19 mouse cellular contexts compared by ENCODE assay signal in genomic region chr15:18850497-18850896, GRCm38 (mm10). TPM values are rescaled to one million over a fixed set of nuclear protein-coding genes. Genes with fewer than 3 reads are reported as not detected.
DNase-seq lines count a peak whose midpoint lies in the region; ATAC-seq lines count a peak whose summit lies in the region.
"Had no signal": no experiment of that assay in that cellular context is flagged by ENCODE, and none has a peak within 500 bp of the region (broad histone marks: within the 10 kb centered on the region; RNA-seq: fewer than 3 reads in every experiment).

No protein-coding gene starts in this region.

- no peaks in the 10 kb centered on the region for H3K9me3 ChIP-seq in forebrain, embryonic 15.5 days
- no peaks in the 10 kb centered on the region for H3K9me3 ChIP-seq in forebrain, embryonic 12.5 days
- H3K9me3 ChIP-seq: heart, embryonic 12.5 days; kidney, embryonic 15.5 days; midbrain, embryonic 12.5 days had no signal

- DNase-seq in right cerebral cortex, postnatal 4 days: peak; percentile 10
- DNase-seq in right cerebral cortex, adult 2 months (ENCODE audit: low spot score in 2 of 2): no peak
- DNase-seq in cerebellum, adult 9-11 months: peak; percentile 50
- no peak for DNase-seq in heart, adult 11 months
- DNase-seq: heart, postnatal 14 days; kidney, postnatal 4 days; thymus, adult 18-20 months; thymus, postnatal 4 days had no signal

- no peak overlapping the region for H3K9ac ChIP-seq in forebrain, embryonic 15.5 days (replicated peaks)
- no peak overlapping the region for H3K9ac ChIP-seq in forebrain, embryonic 12.5 days
- H3K9ac ChIP-seq: heart, embryonic 12.5 days; hindbrain, embryonic 14.5 days; kidney, embryonic 15.5 days; midbrain, embryonic 12.5 days had no signal

- H3K27ac ChIP-seq in forebrain, embryonic 15.5 days (replicated peaks): no peak overlapping the region
- H3K27ac ChIP-seq in forebrain, embryonic 12.5 days: no peak overlapping the region
- H3K27ac ChIP-seq: hindbrain, embryonic 14.5 days; kidney, embryonic 15.5 days; midbrain, embryonic 12.5 days had no signal

- 66% methylated on average over 2 of the region's 2 CpGs for WGBS in forebrain, embryonic 15.5 days
- WGBS in forebrain, embryonic 12.5 days: 87% methylated on average over 2 of the region's 2 CpGs

- H3K36me3 ChIP-seq in forebrain, embryonic 15.5 days: no peaks in the 10 kb centered on the region
- no peaks in the 10 kb centered on the region for H3K36me3 ChIP-seq in forebrain, embryonic 12.5 days (replicated peaks)
- H3K36me3 ChIP-seq: heart, embryonic 12.5 days; kidney, embryonic 15.5 days; midbrain, embryonic 12.5 days had no signal

- no peak overlapping the region for H3K4me2 ChIP-seq in forebrain, embryonic 15.5 days (replicated peaks)
- H3K4me2 ChIP-seq in forebrain, embryonic 12.5 days: no peak overlapping the region
- H3K4me2 ChIP-seq: heart, embryonic 12.5 days; hindbrain, embryonic 14.5 days; kidney, embryonic 15.5 days; midbrain, embryonic 12.5 days had no signal

- ATAC-seq in forebrain, embryonic 15.5 days (replicated peaks): peak; percentile 80
- ATAC-seq in forebrain, embryonic 12.5 days (ENCODE audit: low FRiP score): no peak
- ATAC-seq in granulocyte monocyte progenitor cell, adult 5-6 weeks (replicated peaks; ENCODE audit: poor library complexity, severe bottlenecking): no peak
- ATAC-seq: intestine, embryonic 16.5 days; lung, postnatal 0 days had no signal

- no peaks in the 10 kb centered on the region for H3K4me1 ChIP-seq in forebrain, embryonic 15.5 days
- no peaks in the 10 kb centered on the region for H3K4me1 ChIP-seq in forebrain, embryonic 12.5 days
- H3K4me1 ChIP-seq: heart, embryonic 12.5 days; kidney, embryonic 15.5 days; midbrain, embryonic 12.5 days had no signal

- H3K27me3 ChIP-seq in forebrain, embryonic 15.5 days: no peaks in the 10 kb centered on the region
- H3K27me3 ChIP-seq in forebrain, embryonic 12.5 days: no peaks in the 10 kb centered on the region
- H3K27me3 ChIP-seq: heart, embryonic 12.5 days; kidney, embryonic 15.5 days; midbrain, embryonic 12.5 days had no signal

- H3K4me3 ChIP-seq in forebrain, embryonic 15.5 days: no peak overlapping the region
- H3K4me3 ChIP-seq in forebrain, embryonic 12.5 days (replicated peaks): no peak overlapping the region
- H3K4me3 ChIP-seq: heart, embryonic 12.5 days; kidney, embryonic 15.5 days; midbrain, embryonic 12.5 days had no signal

RNA-seq across cellular contexts. Expression of gene Cdh10, which starts 31.8 kb away (rescaled TPM):
- polyA plus RNA-seq in forebrain, embryonic 15.5 days (2015; fragmentation: Nextera tagmentation; extraction: Ambion mirVana): 19.3 TPM in 2 replicates
- 6.7 and 7.1 TPM in 2 replicates for polyA plus RNA-seq in forebrain, embryonic 12.5 days (2016; fragmentation: Nextera tagmentation; extraction: Ambion mirVana)
- not detected in 2 replicates for total RNA-seq in granulocyte monocyte progenitor cell, adult 5-6 weeks (2014; fragmentation: Nextera tagmentation)
- total RNA-seq in granulocyte monocyte progenitor cell, adult 5-6 weeks (2017): not detected in 2 replicates
- total RNA-seq: gastrocnemius, adult 18-20 months had no signal
- polyA plus RNA-seq: liver, embryonic 16.5 days had no signal

Comparison
In these comparisons a context has a peak if more than half of its experiments do, and no peak if none do; other contexts are left out.
1. DNase-seq: peak in right cerebral cortex, postnatal 4 days (single experiment) and cerebellum, adult 9-11 months (single experiment); none in right cerebral cortex, adult 2 months (0 of 2) and heart, adult 11 months (single experiment).